Mouse (Mus musculus) kidney, adult 11 months (tissue): Measurements from ENCODE around the gene Golga5.

Experiments used
- DNase-seq: peaks from one replicate; pipeline ENCODE4 v3.0.0; 2022

Golga5 gene

GRCm38 (mm10) chr12:102468894-102469764 lies at the start of gene Golga5:
Gene Golga5, plus strand, starts transcription at chr12:102469135.
- DNase-seq, result peak; percentile 98

DNA sequence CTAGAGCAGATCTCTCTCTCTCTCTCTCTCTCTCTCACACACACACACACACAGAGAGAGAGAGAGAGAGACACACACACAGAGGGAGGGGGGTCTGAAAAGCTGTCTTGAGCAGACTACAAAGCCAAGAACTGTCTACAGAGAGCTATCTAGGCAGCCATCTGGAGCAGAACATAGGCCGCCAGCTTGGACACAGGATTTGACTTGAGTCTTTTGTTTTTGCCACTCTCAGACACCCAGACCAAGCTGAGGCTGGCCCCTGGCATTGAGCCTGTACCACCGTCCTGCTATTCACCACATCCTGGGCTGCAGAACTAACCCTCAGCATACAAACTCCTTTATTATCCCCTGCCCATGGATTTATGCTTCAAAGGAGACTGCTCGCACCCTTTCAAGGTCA lies 49.4 kb upstream of the Golga5 start:
- no peak for DNase-seq

- peak; percentile 71 for DNase-seq
Measured at GRCm38 (mm10) chr12:102420168-102420890, 48.6 kb upstream of the Golga5 start.

DNA sequence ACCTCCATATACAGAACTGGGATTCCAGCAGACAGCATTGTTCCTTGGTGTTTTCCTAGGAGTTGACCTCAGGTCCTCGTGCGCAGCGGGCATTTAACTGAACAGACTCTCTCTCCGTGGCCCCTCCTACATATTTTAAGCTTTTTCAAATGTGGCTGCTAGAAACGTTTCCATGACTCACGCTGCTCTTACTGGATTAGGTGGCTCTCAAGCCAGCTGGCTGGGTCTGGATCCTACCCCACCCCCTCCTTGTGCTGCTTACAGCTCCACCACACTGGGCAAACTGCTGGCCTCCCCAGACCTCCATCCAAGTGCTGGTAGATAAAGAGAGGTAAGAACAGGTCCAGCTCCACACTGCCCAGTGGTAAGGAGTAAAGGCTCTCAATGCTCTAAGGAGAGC lies 46.9 kb upstream of the Golga5 start:
- peak; percentile 78 for DNase-seq

- no peak for DNase-seq
Measured at GRCm38 (mm10) chr12:102422623-102423320, 46.2 kb upstream of the Golga5 start.

GRCm38 (mm10) chr12:102423625-102424024 lies 45.3 kb upstream of the Golga5 start:
- DNase-seq, result no peak

DNA sequence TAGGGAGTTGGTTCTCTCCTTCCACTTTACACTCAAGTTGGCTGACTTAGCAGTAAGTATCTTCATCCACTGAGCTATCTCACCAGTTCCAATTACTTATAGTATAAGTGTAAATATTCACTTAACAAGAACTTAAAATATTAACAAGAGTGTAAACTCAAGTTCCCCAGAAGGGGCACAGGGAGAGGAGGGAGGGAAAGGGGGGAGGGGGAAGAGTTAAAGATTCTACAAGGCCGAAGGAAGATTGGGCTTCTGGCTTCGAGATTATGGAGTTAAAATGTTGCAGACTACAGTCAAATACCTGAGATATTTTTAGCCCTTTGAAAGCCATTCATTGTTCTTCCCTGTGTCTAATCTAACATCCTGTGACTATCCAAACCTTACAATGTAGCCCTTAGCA lies 44.5 kb upstream of the Golga5 start:
- DNase-seq, result no peak

DNA sequence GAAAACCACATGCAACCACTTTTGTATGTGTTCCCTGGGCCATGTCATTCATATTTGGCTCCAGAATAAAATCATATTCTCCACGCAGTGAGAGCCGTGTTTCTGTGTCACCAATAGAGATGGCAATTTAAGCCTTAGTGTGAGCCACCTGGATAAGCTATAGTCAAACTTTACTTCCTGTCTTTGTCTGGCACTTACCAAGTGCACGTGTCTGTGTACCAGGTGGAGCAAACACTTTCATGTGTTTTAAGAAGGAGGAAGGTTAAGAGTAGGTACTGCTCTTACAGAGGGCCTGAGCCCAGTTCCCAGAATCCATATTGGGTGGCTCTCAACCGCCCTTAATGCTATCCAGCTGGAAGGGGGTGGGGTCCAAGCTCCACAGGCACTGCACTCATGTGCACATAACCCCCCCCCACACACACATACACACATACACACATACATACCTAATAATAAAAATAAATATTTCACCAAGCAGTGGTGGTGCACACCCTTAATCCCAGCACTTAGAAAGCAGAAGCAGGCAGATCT lies 43.8 kb upstream of the Golga5 start:
- DNase-seq, result no peak

DNA sequence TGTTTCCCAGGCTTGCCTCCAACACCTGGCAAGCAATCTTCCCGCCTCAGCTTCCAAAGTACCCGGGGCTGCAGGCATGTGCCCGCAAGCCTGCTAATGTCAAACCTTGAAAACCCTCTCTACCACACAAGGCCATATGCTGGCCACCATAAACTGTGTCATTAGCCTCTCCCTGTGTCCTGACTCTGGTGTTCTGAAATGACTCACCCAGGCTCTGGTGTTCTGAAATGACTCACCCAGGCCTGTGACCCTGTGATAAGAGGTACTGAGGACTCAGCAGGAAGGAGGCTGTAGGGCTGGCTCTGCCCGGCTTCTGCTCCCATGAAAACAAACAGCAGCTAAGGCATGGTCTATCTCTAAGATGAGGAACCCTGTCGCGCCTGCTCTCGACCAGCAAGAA lies 42.6 kb upstream of the Golga5 start:
- DNase-seq, result no peak

- DNase-seq, result no peak
Measured at GRCm38 (mm10) chr12:102429656-102430055, 39.3 kb upstream of the Golga5 start.

DNA sequence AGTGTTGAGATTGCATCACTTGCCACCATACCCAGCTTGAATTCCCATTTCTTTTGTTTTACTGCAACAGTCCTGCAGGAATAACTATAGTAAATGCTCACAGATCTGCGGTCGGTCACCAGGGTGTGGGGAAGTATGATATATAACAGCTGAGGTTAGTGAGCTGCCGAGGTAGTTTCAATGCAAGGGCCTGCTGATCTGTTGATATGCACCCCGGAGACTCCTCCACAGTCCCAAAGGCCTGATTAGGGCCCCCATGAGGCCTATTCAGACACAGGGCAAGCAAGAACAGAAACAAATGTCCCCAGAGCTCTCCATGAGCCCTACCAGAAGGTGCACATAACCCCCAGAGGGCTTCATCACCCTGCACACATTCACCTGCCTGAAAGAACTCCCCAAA lies 38.7 kb upstream of the Golga5 start:
- DNase-seq, result no peak

DNA sequence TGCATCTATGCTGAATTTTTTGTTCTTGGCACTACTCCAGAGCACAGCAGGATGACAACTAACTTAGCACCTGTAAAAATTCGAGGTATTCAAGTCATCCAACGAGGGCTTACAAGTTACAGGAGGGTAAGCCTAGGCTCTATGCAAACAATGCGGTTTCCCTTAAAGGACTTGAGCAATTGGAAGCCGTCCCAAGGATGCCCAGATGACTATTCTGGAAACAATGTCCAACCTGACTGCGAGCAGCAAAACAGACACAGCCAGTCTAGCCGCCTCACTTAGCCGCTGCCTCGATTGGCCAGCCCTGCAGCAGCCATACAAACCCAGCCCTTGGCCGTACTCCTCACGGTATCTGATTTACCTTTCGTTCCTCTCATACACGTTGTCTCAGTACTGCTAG lies 36.7 kb upstream of the Golga5 start:
- no peak for DNase-seq

GRCm38 (mm10) chr12:102434107-102434506 lies 34.8 kb upstream of the Golga5 start:
- DNase-seq, result no peak

DNA sequence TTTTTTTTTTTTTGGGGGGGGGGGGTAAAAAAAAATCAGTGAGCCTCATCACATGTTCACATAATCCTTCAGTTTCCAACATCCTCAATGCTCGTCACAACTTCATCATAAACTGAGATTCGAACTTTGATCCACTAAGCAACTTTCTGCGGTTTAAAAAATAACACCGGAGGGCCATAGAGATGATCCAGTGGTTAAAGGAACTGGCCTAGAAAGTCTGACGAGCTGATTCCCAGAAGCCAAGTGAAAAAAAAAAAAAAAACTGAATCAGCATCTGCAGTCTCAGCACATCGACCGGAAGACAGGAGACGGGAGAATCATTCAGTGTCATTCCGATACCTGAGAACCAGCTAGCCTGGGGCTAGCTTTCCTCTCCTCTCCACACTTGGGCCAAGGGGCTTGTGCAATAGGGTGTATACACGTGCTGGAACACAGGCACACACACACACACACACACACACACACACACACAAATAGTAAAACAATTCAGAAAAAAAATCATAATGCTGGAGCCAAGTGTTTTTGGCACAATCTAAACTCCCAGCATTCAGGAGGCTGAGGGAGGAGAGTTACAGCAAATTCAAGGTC lies 31.9 kb upstream of the Golga5 start:
- no peak for DNase-seq

DNA sequence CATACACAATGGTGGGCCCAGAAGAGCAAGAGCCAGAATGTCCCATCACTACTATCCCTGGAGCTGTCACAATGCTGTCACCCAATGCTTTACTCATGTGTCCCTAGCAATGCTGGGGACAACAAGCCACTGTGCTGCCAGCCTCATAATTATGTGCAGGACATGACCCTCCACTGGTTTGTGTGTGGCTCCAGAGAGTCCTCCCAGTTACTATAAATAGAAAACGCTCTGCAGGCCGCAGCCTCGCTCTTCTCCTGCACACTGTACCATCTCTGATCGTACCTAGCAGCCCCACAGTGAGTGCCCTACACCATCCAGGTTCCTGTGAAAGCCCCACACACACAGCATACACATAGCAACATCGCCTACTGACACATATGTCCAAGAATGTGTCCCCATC lies 31.0 kb upstream of the Golga5 start:
- no peak for DNase-seq

DNA sequence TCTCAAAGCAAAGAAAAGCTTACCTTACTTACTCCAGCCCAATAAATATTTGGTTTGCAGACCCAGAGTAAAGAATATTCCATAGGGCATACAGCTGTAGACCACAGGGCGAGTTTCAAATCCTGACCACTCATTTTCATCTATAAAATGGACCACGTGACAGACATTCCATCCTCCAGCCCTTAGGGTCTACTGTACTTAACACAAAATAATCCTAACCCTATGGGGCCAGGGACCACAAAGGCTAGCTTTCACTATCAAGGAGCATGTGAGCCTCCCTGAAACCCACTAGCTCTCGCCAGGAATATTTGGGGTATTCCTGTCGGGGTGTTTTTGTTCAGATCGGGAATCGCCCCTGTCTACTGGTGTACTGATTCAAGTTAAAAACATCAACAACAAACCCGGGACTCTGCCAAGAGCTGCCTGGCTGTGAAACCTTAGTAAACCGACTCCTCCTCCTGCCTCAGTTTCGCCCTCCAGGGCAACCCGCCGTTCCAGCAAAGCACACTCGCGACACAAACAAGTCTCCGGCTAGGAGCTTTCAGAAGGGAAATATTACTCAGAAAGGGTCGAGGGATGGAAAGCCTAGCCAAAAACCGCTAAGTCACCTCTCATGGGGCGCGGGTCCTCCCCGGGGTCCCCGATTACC lies 29.8 kb upstream of the Golga5 start:
- no peak for DNase-seq

GRCm38 (mm10) chr12:102439632-102440023 lies 29.3 kb upstream of the Golga5 start, which contains the start of gene Lgmn:
Gene Lgmn, minus strand, starts transcription at chr12:102439813.
- peak; percentile 99 for DNase-seq

GRCm38 (mm10) chr12:102440551-102440950 lies 28.4 kb upstream of the Golga5 start:
- DNase-seq, result no peak

DNA sequence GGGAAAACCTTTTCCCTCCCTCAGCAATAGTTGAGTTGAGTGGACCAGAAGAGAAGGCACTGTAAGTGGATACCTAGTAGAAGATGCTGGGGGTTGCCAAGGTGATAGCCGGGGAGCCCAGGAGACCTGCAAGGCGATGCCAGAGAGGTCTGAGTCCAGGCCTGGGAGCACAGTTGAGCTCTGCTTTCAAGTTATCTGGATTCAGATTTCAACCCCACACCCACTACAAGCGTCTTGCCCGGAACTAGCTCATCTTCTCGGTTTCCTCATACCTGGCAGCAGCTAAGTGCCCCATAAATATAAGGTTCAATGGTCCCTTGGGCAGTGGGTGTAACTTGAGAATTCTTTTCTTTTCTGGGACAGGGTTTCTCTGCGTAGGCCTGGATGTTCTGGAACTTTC lies 27.8 kb upstream of the Golga5 start:
- no peak for DNase-seq

DNA sequence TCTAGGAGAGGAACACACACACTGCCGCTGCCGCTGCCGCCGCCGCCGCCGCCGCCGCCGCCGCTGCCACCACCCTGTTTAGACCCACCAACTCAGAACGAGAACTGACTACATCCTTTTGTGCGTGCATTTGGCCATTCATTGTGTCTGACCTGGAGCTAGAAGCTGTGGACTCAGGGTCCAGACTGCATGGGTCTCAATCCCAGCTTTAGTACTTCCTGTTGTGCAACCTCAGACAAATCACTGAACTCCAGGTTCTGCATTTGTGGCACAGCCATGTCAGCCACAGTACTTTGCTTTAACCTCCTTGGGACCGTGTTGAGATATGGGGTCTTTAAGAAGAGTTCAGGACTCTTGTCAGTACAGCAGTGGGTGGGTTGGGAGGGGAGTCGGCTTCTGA lies 26.3 kb upstream of the Golga5 start:
- DNase-seq, result no peak

DNA sequence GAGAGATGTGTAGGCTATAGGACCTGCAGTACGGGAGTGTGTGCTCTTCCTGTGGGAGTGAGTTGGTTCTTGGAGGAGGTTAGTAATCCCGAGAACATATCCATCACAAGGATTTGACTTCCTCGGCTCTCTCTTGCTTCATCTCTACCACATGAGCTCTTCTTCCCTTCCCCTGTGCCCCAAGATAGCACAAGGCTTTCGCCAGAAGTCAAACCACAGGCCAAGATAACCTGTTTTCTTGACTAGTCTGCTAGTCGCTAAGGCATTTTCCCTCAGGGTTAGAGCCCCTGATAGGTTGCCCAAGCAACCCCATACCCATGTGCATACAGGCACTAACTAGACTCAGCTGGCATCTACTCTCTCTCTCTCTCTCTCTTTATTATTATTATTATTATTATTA lies 25.3 kb upstream of the Golga5 start:
- no peak for DNase-seq

DNA sequence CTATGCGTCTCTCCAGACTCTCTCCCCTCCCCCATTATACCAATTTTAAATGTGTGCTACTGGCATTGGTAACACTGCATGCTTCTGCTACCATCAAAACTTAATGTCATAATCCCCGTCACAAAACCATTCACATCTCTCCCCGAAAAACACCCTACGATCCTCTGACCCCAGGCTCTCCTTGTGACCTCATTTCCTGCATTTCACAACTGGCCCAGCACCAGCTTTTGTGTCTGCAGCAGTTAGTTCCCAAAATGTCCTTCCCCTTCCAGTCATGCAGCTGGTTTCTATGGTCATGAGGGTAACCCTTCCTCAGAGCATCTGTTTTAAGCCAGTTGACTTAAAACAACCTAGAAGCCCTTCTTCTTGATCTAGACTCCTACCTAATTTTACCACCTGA lies 23.5 kb upstream of the Golga5 start:
- DNase-seq, result no peak
